Mouse (Mus musculus): ENCODE measurements around the gene Plekhm3.

GRCm38 (mm10) chr1:64885328-64885727, 71.3 kb downstream of the Plekhm3 start:
- no peak for TF ChIP-seq CTCF (IDR thresholded peaks at IDR 0.05; ENCODE audit: borderline replicate concordance, control insufficient read depth, extremely low read depth, insufficient read depth, low read length, poor library complexity)
- no peak for TF ChIP-seq POLR2A (IDR thresholded peaks at IDR 0.05; ENCODE audit: control insufficient read depth, extremely low read depth, insufficient read depth, low read length, poor library complexity)

All from thymus, adult 2 months (tissue).